18 mouse cellular contexts compared by ENCODE assay signal in genomic region chr9:83537510-83537909, GRCm38 (mm10). TPM values are rescaled to one million over a fixed set of nuclear protein-coding genes. Genes with fewer than 3 reads are reported as not detected.
DNase-seq lines count a peak whose midpoint lies in the region; ATAC-seq and TF ChIP-seq lines count a peak whose summit lies in the region.
"Had no signal": no experiment of that assay in that cellular context is flagged by ENCODE, and none has a peak within 500 bp of the region (broad histone marks: within the 10 kb centered on the region; RNA-seq: fewer than 3 reads in every experiment).

No protein-coding gene starts in this region.

- H3K4me2 ChIP-seq in forebrain, embryonic 15.5 days (replicated peaks) = no peak overlapping the region
- no peak overlapping the region for H3K4me2 ChIP-seq in forebrain, embryonic 11.5 days (ENCODE audit: low read depth, low read length, severe bottlenecking)
- no peak overlapping the region for H3K4me2 ChIP-seq in heart, embryonic 16.5 days (ENCODE audit: low read depth, low read length)
- no peak overlapping the region for H3K4me2 ChIP-seq in lung, embryonic 15.5 days
- no peak overlapping the region for H3K4me2 ChIP-seq in hindbrain, embryonic 15.5 days
- H3K4me2 ChIP-seq: embryonic facial prominence, embryonic 15.5 days; liver, embryonic 12.5 days had no signal

- intact Hi-C loops in heart, adult 2 months (cut with DNase I) = loop anchor here (5.0 kb wide), 1 partner anchor 45 kb away; no protein-coding TSS in a partner anchor

- no peaks in the 10 kb centered on the region for H3K27me3 ChIP-seq in forebrain, embryonic 15.5 days
- H3K27me3 ChIP-seq in forebrain, embryonic 11.5 days (ENCODE audit: control insufficient read depth, insufficient read depth, low read length) = no peaks in the 10 kb centered on the region
- no peaks in the 10 kb centered on the region for H3K27me3 ChIP-seq in heart, embryonic 16.5 days (ENCODE audit: control insufficient read depth, insufficient read depth, low read length)
- H3K27me3 ChIP-seq in heart, adult 2 months (ENCODE audit: control insufficient read depth, insufficient read depth, low read length) = no peaks in the 10 kb centered on the region
- H3K27me3 ChIP-seq in lung, embryonic 15.5 days = no peaks in the 10 kb centered on the region
- no peaks in the 10 kb centered on the region for H3K27me3 ChIP-seq in hindbrain, embryonic 15.5 days
- H3K27me3 ChIP-seq: embryonic facial prominence, embryonic 15.5 days; liver, embryonic 12.5 days; megakaryocyte, embryonic 14.5 days had no signal

- no peak overlapping the region for H3K9ac ChIP-seq in forebrain, embryonic 15.5 days (replicated peaks)
- H3K9ac ChIP-seq in forebrain, embryonic 11.5 days (ENCODE audit: low read length) = no peak overlapping the region
- no peak overlapping the region for H3K9ac ChIP-seq in heart, embryonic 16.5 days (ENCODE audit: low read length)
- H3K9ac ChIP-seq in heart, adult 2 months (ENCODE audit: low read depth, low read length) = no peak overlapping the region
- H3K9ac ChIP-seq in lung, embryonic 15.5 days = no peak overlapping the region
- H3K9ac ChIP-seq in hindbrain, embryonic 15.5 days = no peak overlapping the region
- H3K9ac ChIP-seq: embryonic facial prominence, embryonic 15.5 days; liver, embryonic 12.5 days had no signal

- H3K27ac ChIP-seq in forebrain, embryonic 15.5 days (replicated peaks) = peak overlapping the region; percentile 66
- H3K27ac ChIP-seq in forebrain, embryonic 11.5 days (ENCODE audit: low read depth, low read length) = no peak overlapping the region; the same call in 1 of the 2 replicates
- H3K27ac ChIP-seq in heart, embryonic 16.5 days (ENCODE audit: low read length) = peak overlapping the region; percentile 46
- H3K27ac ChIP-seq in heart, adult 2 months = no peak overlapping the region
- H3K27ac ChIP-seq in lung, embryonic 15.5 days = no peak overlapping the region
- peak overlapping the region; percentile 58; the same call in 1 of the 2 replicates for H3K27ac ChIP-seq in hindbrain, embryonic 15.5 days (replicated peaks)
- H3K27ac ChIP-seq: embryonic facial prominence, embryonic 15.5 days; kidney, postnatal 0 days; left cerebral cortex, adult 2 months; limb, embryonic 10.5 days; liver, embryonic 12.5 days had no signal

- peaks cover 11% of the 10 kb centered on the region for H3K4me1 ChIP-seq in forebrain, embryonic 15.5 days
- no peaks in the 10 kb centered on the region for H3K4me1 ChIP-seq in forebrain, embryonic 11.5 days (replicated peaks; ENCODE audit: control insufficient read depth, insufficient read depth, low read length)
- peaks cover 17% of the 10 kb centered on the region for H3K4me1 ChIP-seq in heart, embryonic 16.5 days (ENCODE audit: control insufficient read depth, insufficient read depth, low read length)
- H3K4me1 ChIP-seq in heart, adult 2 months (ENCODE audit: control insufficient read depth, insufficient read depth, low read length) = peaks cover 3% of the 10 kb centered on the region
- no peaks in the 10 kb centered on the region for H3K4me1 ChIP-seq in lung, embryonic 15.5 days
- peaks cover 10% of the 10 kb centered on the region for H3K4me1 ChIP-seq in hindbrain, embryonic 15.5 days (replicated peaks)
- H3K4me1 ChIP-seq: embryonic facial prominence, embryonic 15.5 days had no signal

- no peak for DNase-seq in forebrain, embryonic 11.5 days (ENCODE audit: low spot score)
- no peak for DNase-seq in heart, adult 2 months
- DNase-seq in lung, postnatal 10 days = no peak
- DNase-seq: gastrocnemius, postnatal 10 days; heart, postnatal 36 days; kidney, adult 11 months; thymus, postnatal 25 days had no signal

- no peak for TF ChIP-seq CTCF in heart, adult 2 months (IDR thresholded peaks at IDR 0.05)

- H3K36me3 ChIP-seq in forebrain, embryonic 15.5 days = no peaks in the 10 kb centered on the region
- H3K36me3 ChIP-seq in forebrain, embryonic 11.5 days (ENCODE audit: control insufficient read depth, insufficient read depth, low read length) = no peaks in the 10 kb centered on the region
- no peaks in the 10 kb centered on the region for H3K36me3 ChIP-seq in heart, embryonic 16.5 days (ENCODE audit: control insufficient read depth, insufficient read depth)
- H3K36me3 ChIP-seq in heart, adult 2 months (ENCODE audit: control insufficient read depth, insufficient read depth, low read length) = no peaks in the 10 kb centered on the region
- no peaks in the 10 kb centered on the region for H3K36me3 ChIP-seq in lung, embryonic 15.5 days
- H3K36me3 ChIP-seq in hindbrain, embryonic 15.5 days = no peaks in the 10 kb centered on the region
- H3K36me3 ChIP-seq: embryonic facial prominence, embryonic 15.5 days; limb, embryonic 10.5 days; liver, embryonic 12.5 days had no signal

- TF ChIP-seq POLR2A in heart, adult 2 months (IDR thresholded peaks at IDR 0.05; ENCODE audit: insufficient read depth, low read depth, low read length) = no peak

- WGBS in forebrain, embryonic 15.5 days = 47% methylated on average over 2 of the region's 2 CpGs
- 73% methylated on average over 2 of the region's 2 CpGs for WGBS in forebrain, embryonic 11.5 days
- 11% methylated on average over 2 of the region's 2 CpGs for WGBS in heart, embryonic 16.5 days
- WGBS in heart, adult 2 months = 28% methylated on average over 2 of the region's 2 CpGs
- WGBS in lung, embryonic 15.5 days = 19% methylated on average over 2 of the region's 2 CpGs
- 38% methylated on average over 2 of the region's 2 CpGs for WGBS in hindbrain, embryonic 15.5 days

- no peaks in the 10 kb centered on the region for H3K9me3 ChIP-seq in forebrain, embryonic 15.5 days
- no peaks in the 10 kb centered on the region for H3K9me3 ChIP-seq in forebrain, embryonic 11.5 days (ENCODE audit: control insufficient read depth, low read length)
- no peaks in the 10 kb centered on the region for H3K9me3 ChIP-seq in heart, embryonic 16.5 days (replicated peaks; ENCODE audit: control insufficient read depth, low read length)
- no peaks in the 10 kb centered on the region for H3K9me3 ChIP-seq in lung, embryonic 15.5 days
- no peaks in the 10 kb centered on the region for H3K9me3 ChIP-seq in hindbrain, embryonic 15.5 days
- H3K9me3 ChIP-seq: embryonic facial prominence, embryonic 15.5 days; limb, embryonic 10.5 days; liver, embryonic 12.5 days; megakaryocyte, embryonic 14.5 days had no signal

- H3K79me2 ChIP-seq in heart, adult 2 months (replicated peaks; ENCODE audit: control insufficient read depth, insufficient read depth, low read length) = no peaks in the 10 kb centered on the region

- no peak overlapping the region for H3K4me3 ChIP-seq in forebrain, embryonic 15.5 days
- H3K4me3 ChIP-seq in forebrain, embryonic 11.5 days (ENCODE audit: low read depth, low read length) = no peak overlapping the region
- no peak overlapping the region for H3K4me3 ChIP-seq in heart, embryonic 16.5 days (ENCODE audit: low read length)
- H3K4me3 ChIP-seq in heart, adult 2 months = no peak overlapping the region
- H3K4me3 ChIP-seq in lung, embryonic 15.5 days = no peak overlapping the region
- H3K4me3 ChIP-seq in hindbrain, embryonic 15.5 days = no peak overlapping the region
- H3K4me3 ChIP-seq: embryonic facial prominence, embryonic 15.5 days; left cerebral cortex, adult 2 months; limb, embryonic 10.5 days; liver, embryonic 12.5 days had no signal

- TF ChIP-seq EP300 in heart, adult 2 months (IDR thresholded peaks at IDR 0.05; ENCODE audit: insufficient read depth, low read depth, low read length) = no peak

- no peak for ATAC-seq in forebrain, embryonic 15.5 days (replicated peaks)
- no peak for ATAC-seq in forebrain, embryonic 11.5 days (replicated peaks; ENCODE audit: low FRiP score)
- no peak for ATAC-seq in heart, embryonic 16.5 days (replicated peaks; ENCODE audit: extremely low read depth, insufficient read depth, low FRiP score)
- peak; percentile 15; the same call in 1 of the 2 replicates for ATAC-seq in lung, embryonic 15.5 days (ENCODE audit: borderline replicate concordance, extremely low read depth, low FRiP score, low TSS enrichment)
- ATAC-seq in hindbrain, embryonic 15.5 days (ENCODE audit: low FRiP score, low read depth) = no peak
- ATAC-seq: liver, embryonic 12.5 days; lung, postnatal 0 days had no signal

RNA-seq across cellular contexts. Expression of gene Sh3bgrl2, which starts 10.6 kb away (rescaled TPM):
- 21.4 and 21.7 TPM in 2 replicates for polyA plus RNA-seq in forebrain, embryonic 15.5 days (2015; fragmentation: Nextera tagmentation; extraction: Ambion mirVana)
- 13.2 TPM in 2 replicates for polyA plus RNA-seq in forebrain, embryonic 11.5 days (2014; fragmentation: Nextera tagmentation; extraction: Ambion mirVana)
- polyA plus RNA-seq in heart, embryonic 16.5 days (2015; fragmentation: Nextera tagmentation; extraction: Ambion mirVana) = 11.1 and 11.4 TPM in 2 replicates
- total RNA-seq in heart, adult 2 months (2021) = 10 to 100 TPM in 1 of 2 experiments, 1 to 10 TPM in 1; 3.7 to 10.1 TPM
- 2.6 and 4.8 TPM in 2 replicates for polyA plus RNA-seq in heart, adult 2 months (2012; rRNA removed)
- 41.3 and 47.2 TPM in 2 replicates for polyA plus RNA-seq in lung, embryonic 15.5 days (2015; fragmentation: Nextera tagmentation; extraction: Ambion mirVana)
- polyA plus RNA-seq in hindbrain, embryonic 15.5 days (2015; fragmentation: Nextera tagmentation; extraction: Ambion mirVana) = 8.7 and 10.3 TPM in 2 replicates

Comparison
In these comparisons a context has a peak if more than half of its experiments do, and no peak if none do; other contexts are left out.
1. H3K27ac ChIP-seq: peak in forebrain, embryonic 15.5 days (single experiment), heart, embryonic 16.5 days (single experiment) and hindbrain, embryonic 15.5 days (single experiment); none in forebrain, embryonic 11.5 days (single experiment), heart, adult 2 months (single experiment) and lung, embryonic 15.5 days (single experiment).